Mouse (Mus musculus): Measurements from ENCODE around the gene Fam45a. TPM values are rescaled to one million over a fixed set of nuclear protein-coding genes. Genes with fewer than 3 reads are reported as not detected.
"Not testable (repeated sequence)": the region's sequence is repeated elsewhere in the genome, so short reads cannot be mapped to it uniquely, and the experiment has no call there.

Fam45a gene
- total RNA-seq, 2 experiments from 2014 or later, result 40.1 to 42.9 TPM

GRCm38 (mm10) chr19:60843324-60843723 is 31.9 kb downstream of the Fam45a start:
- DNase-seq, result no peak

- DNase-seq, result peak in 1 of 2 experiments; percentile 24
Measured at GRCm38 (mm10) chr19:60845731-60846130, 34.3 kb downstream of the Fam45a start.

- DNase-seq, result peak; percentile 95
Measured at GRCm38 (mm10) chr19:60860868-60861700, 49.7 kb downstream of the Fam45a start, which contains the start of gene Sfxn4. Gene Sfxn4 (minus strand): TSS chr19:60861479.

- DNase-seq, result not testable (repeated sequence)
Measured at GRCm38 (mm10) chr19:60866169-60866568, 54.8 kb downstream of the Fam45a start.

GRCm38 (mm10) chr19:60870489-60870888 is 59.1 kb downstream of the Fam45a start:
- DNase-seq, result no peak

GRCm38 (mm10) chr19:60871366-60871765 is 60.0 kb downstream of the Fam45a start:
- DNase-seq, result no peak

- DNase-seq, result no peak
Measured at GRCm38 (mm10) chr19:60872272-60872671, 60.9 kb downstream of the Fam45a start.

GRCm38 (mm10) chr19:60873501-60873900 is 62.1 kb downstream of the Fam45a start:
- DNase-seq, result peak; percentile 81 to 82

- DNase-seq, result peak; percentile 98
Measured at GRCm38 (mm10) chr19:60874064-60874694, 62.8 kb downstream of the Fam45a start, which contains the start of gene Prdx3. Gene Prdx3 (minus strand): TSS chr19:60874556.

- DNase-seq, result peak; percentile 12 to 52
Measured at GRCm38 (mm10) chr19:60883129-60883528, 71.7 kb downstream of the Fam45a start.

Small RNA genes lying within 50 kb of the gene (microRNA-seq; reads per million reads assigned to microRNA genes)
- gene mmu-mir-3084-1, result not detected

Other genes starting within 250 kb of the Fam45a start
- gene Cacul1, start 230.6 kb upstream of the Fam45a start, total RNA-seq (2021), result 10 to 100 TPM; 42.3 to 44.7 TPM
- gene Nanos1, start 55.6 kb upstream of the Fam45a start, total RNA-seq (2021), result 1 to 10 TPM in 1 of 2 experiments, under 1 TPM in 1; 0.92 to 1.4 TPM
- gene Eif3a, start 20.9 kb upstream of the Fam45a start, total RNA-seq (2021), result 100 to 1,000 TPM; 161 to 191 TPM
- gene Sfxn4, start 49.9 kb downstream of the Fam45a start, total RNA-seq (2021), result 1 to 10 TPM; 5.2 to 5.4 TPM
- gene Prdx3, start 63.0 kb downstream of the Fam45a start, total RNA-seq (2021), result 100 to 1,000 TPM; 854 to 863 TPM
- gene Grk5, start 78.2 kb downstream of the Fam45a start, total RNA-seq (2021), result 10 to 100 TPM; 18.8 to 39.9 TPM